ENCODE assay signal across 8 mouse cellular contexts in the genomic region with DNA sequence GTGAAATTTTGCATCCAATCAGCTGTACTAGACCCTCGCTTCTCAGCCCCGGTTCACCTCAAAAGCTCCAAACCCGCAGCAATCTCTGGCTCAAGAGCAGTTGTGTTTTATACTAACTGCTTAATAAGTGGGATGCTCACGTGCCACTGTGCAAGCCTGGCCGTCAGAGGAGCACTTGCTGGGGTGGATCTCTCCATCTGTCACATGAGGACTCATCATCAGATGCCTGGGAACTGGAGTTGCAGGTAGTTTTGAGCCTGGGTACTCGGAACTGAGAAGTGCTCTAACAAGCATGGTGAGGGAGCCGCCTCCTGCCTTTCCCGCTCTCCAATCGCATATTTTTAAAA. TPM values are rescaled to one million over a fixed set of nuclear protein-coding genes. Genes with fewer than 3 reads are reported as not detected.
DNase-seq lines count a peak whose midpoint lies in the region; ATAC-seq and TF ChIP-seq lines count a peak whose summit lies in the region.

No protein-coding gene starts in this region.

- DNase-seq in kidney, postnatal 10 days = no peak
- peak; percentile 76 for DNase-seq in MN1 (ENCODE audit: low spot score)
- DNase-seq in liver, embryonic 14.5 days (ENCODE audit: low read depth in 3 of 3, low spot score in 3 of 3) = no peak
- no peak for DNase-seq in gastrocnemius, adult 8-10 months (ENCODE audit: low spot score in 2 of 2)
- DNase-seq in urinary bladder, postnatal 4 days (ENCODE audit: low spot score in 2 of 2) = no peak
- no peak for DNase-seq in spleen, postnatal 10 days (ENCODE audit: low spot score in 2 of 2)

- ATAC-seq in kidney, embryonic 14.5 days (ENCODE audit: low FRiP score, low TSS enrichment) = no peak
- ATAC-seq in forebrain, embryonic 13.5 days = no peak
- no peak for ATAC-seq in liver, embryonic 14.5 days (ENCODE audit: insufficient read depth)

- no peak for TF ChIP-seq CTCF in liver, embryonic 14.5 days (IDR thresholded peaks at IDR 0.05; ENCODE audit: low read depth)

- H3K27me3 ChIP-seq in kidney, embryonic 14.5 days (ENCODE audit: control insufficient read depth, insufficient read depth, low read length) = no peaks in the 10 kb centered on the region
- no peaks in the 10 kb centered on the region for H3K27me3 ChIP-seq in forebrain, embryonic 13.5 days
- no peaks in the 10 kb centered on the region for H3K27me3 ChIP-seq in liver, embryonic 14.5 days (ENCODE audit: control insufficient read depth, insufficient read depth, low read length)

- H3K4me3 ChIP-seq in kidney, embryonic 14.5 days (ENCODE audit: low read length) = no peak overlapping the region; the same call in 1 of the 2 replicates
- H3K4me3 ChIP-seq in forebrain, embryonic 13.5 days = no peak overlapping the region
- H3K4me3 ChIP-seq in liver, embryonic 14.5 days (ENCODE audit: insufficient read depth in 1 of 2, low read depth in 2 of 2, low read length in 2 of 2) = peak overlapping the region in 1 of 2 experiments; percentile 39; a peak in 1 of 4 replicates

- H3K9me3 ChIP-seq in kidney, embryonic 14.5 days (ENCODE audit: control insufficient read depth, low read length) = no peaks in the 10 kb centered on the region
- no peaks in the 10 kb centered on the region for H3K9me3 ChIP-seq in forebrain, embryonic 13.5 days (replicated peaks)
- no peaks in the 10 kb centered on the region for H3K9me3 ChIP-seq in liver, embryonic 14.5 days (ENCODE audit: control insufficient read depth, low read length)

- H3K4me2 ChIP-seq in kidney, embryonic 14.5 days (replicated peaks; ENCODE audit: low read depth, low read length) = peak overlapping the region; percentile 32
- peak overlapping the region; percentile 37 for H3K4me2 ChIP-seq in forebrain, embryonic 13.5 days
- H3K4me2 ChIP-seq in liver, embryonic 14.5 days (ENCODE audit: low read depth) = peak overlapping the region; percentile 43

- no peak for TF ChIP-seq EP300 in liver, embryonic 14.5 days (IDR thresholded peaks at IDR 0.05; ENCODE audit: low read depth)

- H3K27ac ChIP-seq in kidney, embryonic 14.5 days (ENCODE audit: low read depth, low read length) = peak overlapping the region; percentile 12; the same call in 1 of the 2 replicates
- no peak overlapping the region for H3K27ac ChIP-seq in forebrain, embryonic 13.5 days
- H3K27ac ChIP-seq in liver, embryonic 14.5 days = no peak overlapping the region

- H3K36me3 ChIP-seq in kidney, embryonic 14.5 days (ENCODE audit: control insufficient read depth, insufficient read depth, low read length) = no peaks in the 10 kb centered on the region
- H3K36me3 ChIP-seq in forebrain, embryonic 13.5 days (ENCODE audit: poor library complexity, severe bottlenecking) = no peaks in the 10 kb centered on the region
- H3K36me3 ChIP-seq in liver, embryonic 14.5 days (replicated peaks; ENCODE audit: control insufficient read depth, insufficient read depth, low read depth) = no peaks in the 10 kb centered on the region

- WGBS in kidney, embryonic 14.5 days = 17% methylated on average over 9 of the region's 9 CpGs
- 11% methylated on average over 9 of the region's 9 CpGs for WGBS in forebrain, embryonic 13.5 days
- 14% methylated on average over 9 of the region's 9 CpGs for WGBS in liver, embryonic 14.5 days (ENCODE audit: insufficient replicate concordance)

- 0 out of 2 replicates have a peak, but pooled peaks cover 2% of the 10 kb centered on the region for H3K4me1 ChIP-seq in kidney, embryonic 14.5 days (ENCODE audit: control insufficient read depth, insufficient read depth, low read length)
- H3K4me1 ChIP-seq in forebrain, embryonic 13.5 days = no peaks in the 10 kb centered on the region
- peaks cover 0 to 11% of the 10 kb centered on the region in 2 experiments; a peak in 2 of 4 replicates for H3K4me1 ChIP-seq in liver, embryonic 14.5 days (replicated peaks; ENCODE audit: control insufficient read depth in 2 of 2, insufficient read depth in 2 of 2, low read length in 1 of 2)

- no peak overlapping the region for H3K9ac ChIP-seq in kidney, embryonic 14.5 days (ENCODE audit: low read depth, low read length)
- no peak overlapping the region for H3K9ac ChIP-seq in forebrain, embryonic 13.5 days
- H3K9ac ChIP-seq in liver, embryonic 14.5 days (replicated peaks) = no peak overlapping the region

RNA-seq across cellular contexts. Expression of gene Fam160b1, which starts 44.0 kb away (rescaled TPM):
- polyA plus RNA-seq in kidney, embryonic 14.5 days (2014; fragmentation: Nextera tagmentation; extraction: Ambion mirVana) = 13.5 and 18.1 TPM in 2 replicates
- 11.6 and 12.7 TPM in 2 replicates for polyA plus RNA-seq in forebrain, embryonic 13.5 days (2015; fragmentation: Nextera tagmentation; extraction: Ambion mirVana)
- 4.8 and 5.1 TPM in 2 replicates for polyA plus RNA-seq in liver, embryonic 14.5 days (2012; rRNA removed)
- 5.4 and 6.4 TPM in 2 replicates for polyA plus RNA-seq in liver, embryonic 14.5 days (2014; fragmentation: Nextera tagmentation; extraction: Ambion mirVana)
- total RNA-seq in gastrocnemius, adult 8-10 months (2022) = 10 to 100 TPM in 3 of 4 experiments, 1 to 10 TPM in 1; 10.0 to 12.1 (median 12.0) TPM

RNA-seq across cellular contexts. Expression of gene Trub1, which starts 48.2 kb away (rescaled TPM):
- 23.4 and 33.9 TPM in 2 replicates for polyA plus RNA-seq in kidney, embryonic 14.5 days (2014; fragmentation: Nextera tagmentation; extraction: Ambion mirVana)
- polyA plus RNA-seq in forebrain, embryonic 13.5 days (2015; fragmentation: Nextera tagmentation; extraction: Ambion mirVana) = 14.5 and 14.8 TPM in 2 replicates
- 4.2 and 6.7 TPM in 2 replicates for polyA plus RNA-seq in liver, embryonic 14.5 days (2012; rRNA removed)
- polyA plus RNA-seq in liver, embryonic 14.5 days (2014; fragmentation: Nextera tagmentation; extraction: Ambion mirVana) = 7.8 and 8.1 TPM in 2 replicates
- total RNA-seq in gastrocnemius, adult 8-10 months (2022) = 1 to 10 TPM; 2.6 to 4.7 (median 4.0) TPM
